Mouse (Mus musculus) heart, postnatal 14 days (tissue): Measurements from ENCODE around the gene Rpl37. TPM values are rescaled to one million over a fixed set of nuclear protein-coding genes. Genes with fewer than 3 reads are reported as not detected.
A peak's percentile ranks its signal among the peaks of the same experiment; 100 is the strongest.

Source experiments
- DNase-seq, 2 experiments: peaks; one replicate each; pipeline ENCODE4 v3.0.0; 2021 to 2022
- intact Hi-C: fragments of 180-260 bp; cut with DNase I; formaldehyde crosslinking; loops from one replicate; pipeline ENCODE4 v1.15.1; 2025
- long read RNA-seq, 2 experiments: library from polyadenylated mRNA; stranded (forward); transcript quantifications; one replicate each; pipeline ENCODE4 v2.0.0; 2021
- total RNA-seq, 2 experiments: library from RNA; stranded (reverse); gene quantifications; 2 replicates each; pipeline ENCODE4 v1.2.3; 2021

Gene Rpl37
- 100 to 1,000 TPM; 183 to 196 TPM for total RNA-seq
- long read RNA-seq, experiment 1, transcript Rpl37-201 (4 exons, 835 nt): major isoform, 70 of 74 reads
- long read RNA-seq, experiment 1, partial matches to known transcripts: 2 of 74 reads
- long read RNA-seq, experiment 1, other reads (novel, unspliced or antisense): 0 of 74 reads
- long read RNA-seq, experiment 2, transcript Rpl37-201 (4 exons, 835 nt): major isoform, 72 of 74 reads
- long read RNA-seq, experiment 2, partial matches to known transcripts: 1 of 74 reads
- long read RNA-seq, experiment 2, other reads (novel, unspliced or antisense): 0 of 74 reads

DNA sequence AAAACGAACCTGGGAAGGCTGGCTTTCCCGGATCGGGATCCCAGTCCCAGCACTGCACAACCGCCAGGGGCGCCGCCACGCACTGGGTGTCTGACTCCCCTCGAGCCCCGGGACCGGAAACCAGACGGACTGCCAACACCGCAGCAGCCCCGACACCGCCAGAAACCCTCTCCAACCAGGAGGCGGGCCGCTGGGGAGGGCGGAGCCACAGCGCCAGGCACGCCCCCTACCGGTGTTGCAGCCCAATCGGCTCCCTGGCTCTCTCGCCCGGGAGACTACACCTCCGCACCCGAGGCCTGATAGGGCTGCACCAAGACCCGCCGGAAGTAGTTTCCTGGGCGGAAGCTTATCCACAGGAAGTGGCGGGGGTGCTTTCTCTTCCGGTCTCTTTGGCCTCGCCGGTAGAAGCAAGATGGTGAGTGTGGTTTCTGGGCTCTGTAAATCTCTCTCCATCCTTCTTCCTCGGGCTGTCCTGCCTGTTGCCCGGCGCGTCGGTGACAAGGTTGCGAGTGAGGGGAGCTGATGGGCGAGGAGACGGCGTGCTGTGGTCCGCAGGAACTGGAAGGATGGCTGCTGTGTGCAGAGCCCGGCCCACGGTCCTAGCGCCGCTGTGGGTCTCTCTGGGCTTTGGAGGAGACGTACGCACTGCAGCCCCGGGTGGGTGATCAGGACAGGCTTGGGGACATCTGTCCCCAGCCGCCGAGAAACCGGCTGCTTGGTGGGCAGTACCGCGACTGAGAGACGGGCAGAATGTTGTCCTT is at the start of gene Rpl37:
Gene Rpl37, plus strand, starts transcription at position 376 of the 761 bp plus-strand sequence.
- intact Hi-C loops: loop anchor here (1.0 to 10.0 kb wide), 2 partner anchors 27 to 1588 kb away; partner anchors contain the start of genes Prkaa1 and Rictor
- peak; percentile 99 for DNase-seq

- DNase-seq: peak; percentile 33 to 47
- intact Hi-C loops: no loop called here
These were observed 47.5 kb upstream of the Rpl37 start for GRCm38 (mm10) chr15:5068801-5069518.

DNA sequence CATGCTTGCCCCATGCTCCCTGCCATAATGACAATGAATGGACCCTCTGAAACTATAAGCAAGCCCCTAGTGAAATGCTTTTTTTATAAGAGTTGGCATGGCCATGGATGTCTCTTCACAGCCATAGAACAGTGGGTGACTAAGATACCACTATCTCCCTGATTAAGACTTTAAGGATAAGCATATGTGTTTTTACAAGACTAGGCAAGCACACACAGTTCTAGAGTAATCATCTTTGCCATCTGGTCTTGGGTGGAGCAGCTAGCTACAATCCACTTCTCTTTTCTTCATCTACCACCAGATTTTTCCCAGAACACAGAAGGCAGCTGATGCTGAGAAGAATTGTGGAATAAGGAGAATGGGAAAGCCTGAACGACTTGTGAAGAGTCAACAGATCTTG is 35.2 kb upstream of the Rpl37 start:
- DNase-seq: no peak
- intact Hi-C loops: no loop called here

DNA sequence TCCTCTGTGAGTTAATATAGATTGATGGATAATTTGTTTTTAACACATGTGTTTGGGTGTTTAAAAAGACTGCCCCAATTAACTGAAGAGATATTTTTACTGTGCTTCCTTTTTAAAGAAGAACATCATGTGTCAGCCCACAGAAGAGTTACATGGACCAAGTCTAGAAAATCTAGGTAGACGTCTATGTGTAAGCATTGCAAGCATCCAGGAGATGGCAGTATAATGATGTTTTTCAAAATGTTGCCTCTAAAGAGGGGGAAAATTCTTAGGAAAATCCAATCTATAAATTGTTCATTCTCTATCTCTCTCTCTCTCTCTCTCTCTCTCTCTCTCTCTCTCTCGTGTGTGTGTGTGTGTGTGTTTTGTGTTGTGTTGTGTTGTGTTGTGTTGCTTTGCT is 30.3 kb upstream of the Rpl37 start:
- peak in 1 of 2 experiments; percentile 11 for DNase-seq
- intact Hi-C loops: no loop called here

DNA sequence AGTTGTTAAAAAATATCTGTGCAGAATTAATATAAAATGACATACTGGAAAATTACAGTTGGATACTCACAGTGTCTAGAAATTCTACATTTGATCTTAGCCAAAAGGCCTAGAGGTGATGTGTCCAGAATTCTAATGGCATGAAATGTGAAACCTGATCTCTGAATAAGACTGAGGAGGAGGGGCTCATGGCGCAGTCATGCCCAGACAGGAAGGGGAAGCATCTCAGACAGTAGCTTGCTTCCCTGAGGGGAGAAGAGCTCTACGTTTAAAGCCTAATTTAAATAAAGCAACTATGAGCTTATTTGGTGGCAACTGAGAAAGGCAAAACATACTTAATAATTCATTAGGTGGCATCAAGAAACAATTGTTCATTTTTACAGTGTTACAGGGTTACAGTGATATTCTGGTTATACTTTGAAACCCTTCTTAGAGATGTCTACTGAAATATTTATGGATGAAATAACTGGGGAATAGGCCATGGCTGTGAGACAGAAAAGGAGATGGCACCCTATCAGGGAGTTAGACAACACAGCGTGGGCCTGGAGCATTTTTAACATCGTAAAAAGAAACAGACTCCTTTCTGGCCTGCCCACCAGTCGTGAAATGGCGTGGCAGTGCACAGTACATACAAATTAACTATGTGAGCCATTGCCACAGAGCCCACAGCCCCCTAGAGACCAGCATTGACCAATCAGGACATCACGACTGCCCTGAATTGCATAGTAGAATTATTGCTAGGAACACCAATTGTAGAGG is 27.4 kb upstream of the Rpl37 start:
- intact Hi-C loops: no loop called here
- no peak for DNase-seq

DNA sequence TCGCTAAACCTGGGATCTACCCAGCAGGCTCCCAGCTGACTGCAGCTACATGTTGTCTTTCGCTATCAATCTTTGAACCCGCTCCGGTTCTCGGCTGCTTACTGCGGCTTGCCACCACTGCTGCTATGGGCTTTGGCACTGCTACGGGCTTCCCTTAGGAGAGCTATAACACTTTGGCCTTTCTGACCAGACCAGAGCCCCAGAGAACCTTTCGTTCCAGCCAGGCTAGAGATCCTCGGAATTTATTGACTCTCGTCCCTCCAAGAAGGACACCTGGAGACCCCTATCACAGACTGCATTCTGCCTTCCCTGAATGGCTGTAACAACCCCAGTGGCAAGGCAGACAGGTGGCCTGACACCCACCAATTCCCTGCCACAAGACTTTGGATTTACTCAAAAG is 26.3 kb upstream of the Rpl37 start:
- intact Hi-C loops: no loop called here
- DNase-seq: no peak

DNA sequence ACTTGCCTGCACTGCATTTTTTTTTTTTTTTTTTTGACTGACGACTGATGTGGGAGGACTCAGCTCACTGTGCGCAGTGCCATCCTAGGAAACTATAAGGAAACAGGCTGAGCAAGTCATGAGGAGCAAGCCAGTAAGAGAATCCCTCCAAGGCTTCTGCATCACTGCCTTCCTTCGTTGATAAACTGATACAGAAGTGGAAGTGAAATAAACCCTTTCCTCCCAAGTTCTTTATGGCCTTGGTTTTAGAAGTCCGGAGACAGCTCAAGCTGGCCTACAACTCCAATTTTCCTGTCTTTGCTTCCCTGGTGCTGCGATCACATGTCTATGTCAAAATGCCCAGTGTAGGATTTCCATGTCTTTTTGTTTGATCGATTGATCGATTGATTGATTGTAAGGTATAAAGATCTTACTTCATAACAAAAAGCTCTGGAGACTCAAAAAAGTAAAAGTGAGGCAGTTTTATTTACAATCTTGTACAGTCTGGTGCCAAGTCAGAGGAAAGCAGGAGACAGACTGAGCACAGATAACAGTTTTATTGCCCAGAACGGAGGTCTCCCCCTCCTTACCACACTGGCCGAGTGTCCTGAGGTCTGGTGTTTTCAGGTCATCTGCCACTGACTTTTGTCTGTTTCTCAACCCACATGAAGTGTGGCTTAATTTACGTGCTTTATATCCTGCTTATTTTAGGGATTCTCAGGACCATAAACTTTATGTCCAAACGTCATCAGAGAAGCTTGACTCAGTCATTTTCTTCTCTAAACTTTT is 20.7 kb upstream of the Rpl37 start:
- DNase-seq: no peak
- intact Hi-C loops: no loop called here

- intact Hi-C loops: no loop called here
- DNase-seq: no peak
These were observed 19.1 kb upstream of the Rpl37 start for GRCm38 (mm10) chr15:5097376-5097775.

DNA sequence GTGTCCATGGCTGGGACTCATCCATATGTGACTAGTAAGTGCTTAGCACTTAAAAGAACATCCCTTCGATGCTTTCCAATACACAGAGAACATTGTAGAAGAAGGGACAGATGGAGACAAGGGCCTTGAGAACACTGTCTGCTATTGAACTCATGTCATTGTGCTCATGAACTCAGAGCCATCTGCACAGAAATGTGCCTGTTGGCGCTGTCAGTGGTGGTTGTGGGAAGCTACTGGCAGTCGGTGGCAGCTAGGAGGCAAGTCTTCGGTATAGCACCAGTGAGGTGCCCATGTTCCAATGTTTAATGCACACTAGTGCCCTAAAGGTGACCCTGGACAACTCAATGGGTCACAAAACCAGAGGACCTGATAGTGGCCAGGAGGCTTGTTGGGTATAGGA is 14.1 kb upstream of the Rpl37 start:
- no peak for DNase-seq
- intact Hi-C loops: loop anchor here (10.0 kb wide), 1 partner anchor 1048 kb away; no protein-coding TSS in a partner anchor

- intact Hi-C loops: loop anchor here (10.0 kb wide), 1 partner anchor 1051 kb away; no protein-coding TSS in a partner anchor
These were observed 10.6 kb upstream of the Rpl37 start for GRCm38 (mm10) chr15:5105891-5106290.

GRCm38 (mm10) chr15:5106293-5106692 is 10.2 kb upstream of the Rpl37 start:
- DNase-seq: no peak
- intact Hi-C loops: loop anchor here (10.0 kb wide), 1 partner anchor 1051 kb away; no protein-coding TSS in a partner anchor

More at GRCm38 (mm10) chr15:5105891-5106290, 10.6 kb upstream of the Rpl37 start:
- DNase-seq: no peak

DNA sequence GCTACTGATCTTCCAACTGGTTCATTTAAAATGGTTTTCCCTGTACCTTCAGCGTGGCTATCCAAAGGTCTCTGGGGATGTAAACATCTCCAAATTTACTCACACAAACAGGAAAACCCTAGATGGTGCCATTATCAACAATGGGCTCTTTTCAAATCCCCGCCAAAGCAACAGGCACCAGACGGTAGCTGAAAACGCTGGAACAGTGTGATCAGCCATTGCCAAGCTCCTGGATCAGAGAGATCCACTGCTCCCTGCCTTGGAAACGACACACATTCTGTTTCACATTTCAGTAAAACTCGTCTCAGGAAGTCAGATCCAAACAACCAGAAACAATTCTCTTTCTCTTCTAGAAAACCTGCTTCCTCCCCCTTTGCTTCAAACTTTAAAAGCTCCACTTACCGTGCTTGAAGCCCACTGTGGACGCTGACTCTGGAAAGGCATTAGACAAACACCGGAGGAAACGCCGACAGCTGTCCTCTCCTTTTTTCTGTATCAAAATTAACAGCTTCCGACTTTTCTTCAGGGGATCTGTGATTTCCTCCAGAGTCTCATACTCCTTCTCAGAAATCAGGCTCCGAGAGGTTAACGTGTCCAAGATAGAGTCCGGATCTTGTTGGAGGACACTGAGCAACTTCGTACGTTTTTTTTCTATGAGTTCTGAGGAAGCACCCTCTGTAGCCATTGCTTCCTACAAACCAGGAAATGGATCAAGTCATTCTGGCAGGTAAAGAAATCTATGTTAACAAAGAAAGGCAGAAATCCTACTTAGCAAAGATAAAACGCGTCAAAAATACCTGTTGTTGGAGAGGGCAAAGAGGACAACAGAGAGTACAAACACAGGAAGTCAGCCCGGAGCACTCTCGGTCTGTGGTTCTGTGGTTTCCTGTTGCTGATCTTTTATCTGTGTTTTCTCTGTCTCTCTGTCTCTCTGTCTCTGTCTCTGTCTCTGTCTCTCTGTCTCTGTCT is 8.5 kb upstream of the Rpl37 start, which contains the start of gene Card6:
Gene Card6, minus strand, starts transcription at position 854 of the 969 bp plus-strand sequence.
- intact Hi-C loops: loop anchor here (10.0 kb wide), 1 partner anchor 1053 kb away; no protein-coding TSS in a partner anchor
- DNase-seq: peak; percentile 21 to 27

DNA sequence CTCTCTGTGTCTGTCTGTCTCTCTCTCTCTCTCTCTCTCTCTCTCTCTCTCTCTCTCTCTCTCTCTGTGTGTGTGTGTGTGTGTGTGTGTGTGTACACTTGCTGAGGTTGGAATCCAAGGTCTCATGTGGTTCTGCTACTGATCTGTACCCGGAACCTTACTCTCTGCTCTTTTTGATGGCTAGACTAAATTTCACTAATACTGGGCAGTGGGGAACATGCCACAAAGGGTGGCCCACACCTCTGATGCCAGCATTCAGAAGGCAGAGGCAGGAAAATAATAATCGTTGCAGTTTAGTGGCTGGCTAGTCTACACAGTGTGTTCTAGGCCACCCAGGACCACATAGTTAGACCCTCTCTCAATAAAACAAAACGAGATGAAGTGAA is 7.8 kb upstream of the Rpl37 start:
- intact Hi-C loops: loop anchor here (10.0 kb wide), 1 partner anchor 1054 kb away; no protein-coding TSS in a partner anchor
- no peak for DNase-seq

- intact Hi-C loops: loop anchor here (10.0 kb wide), 1 partner anchor 1592 kb away; the partner anchor contains the start of gene Rictor
- DNase-seq: no peak
These were observed 3.8 kb upstream of the Rpl37 start for GRCm38 (mm10) chr15:5112651-5113050.

- intact Hi-C loops: loop anchor here (10.0 kb wide), 1 partner anchor 1590 kb away; the partner anchor contains the start of gene Rictor
- no peak for DNase-seq
These were observed 1.3 kb upstream of the Rpl37 start for GRCm38 (mm10) chr15:5115173-5115572.

GRCm38 (mm10) chr15:5117031-5117601 is 671 bp downstream of the Rpl37 start:
- no peak for DNase-seq
- intact Hi-C loops: loop anchor here (1.0 to 10.0 kb wide), 2 partner anchors 26 to 1588 kb away; partner anchors contain the start of genes Prkaa1 and Rictor

- DNase-seq: no peak
- intact Hi-C loops: loop anchor here (10.0 kb wide), 1 partner anchor 1586 kb away; the partner anchor contains the start of gene Rictor
These were observed 2.2 kb downstream of the Rpl37 start for GRCm38 (mm10) chr15:5118626-5119025.
